Mouse (Mus musculus) ovary, postnatal 10 days (tissue): Measurements from ENCODE around the gene Rnps1.
"Not testable (repeated sequence)": the region's sequence is repeated elsewhere in the genome, so short reads cannot be mapped to it uniquely, and the experiment has no call there.

Source experiments
- DNase-seq: peaks from one replicate; pipeline ENCODE4 v3.0.0; 2022; ENCODE audit warnings: low spot score

Rnps1 gene

GRCm38 (mm10) chr17:24414230-24414976, at the start of gene Rnps1:
TSS of gene Rnps1 (plus strand) at chr17:24414565.
- peak; percentile 73 for DNase-seq

- DNase-seq = no peak
These were observed 48.5 kb upstream of the Rnps1 start for GRCm38 (mm10) chr17:24365863-24366262.

GRCm38 (mm10) chr17:24375094-24375712, 39.2 kb upstream of the Rnps1 start:
- DNase-seq = no peak

- no peak for DNase-seq
These were observed 38.5 kb upstream of the Rnps1 start for GRCm38 (mm10) chr17:24375886-24376285.

GRCm38 (mm10) chr17:24378496-24378895, 35.9 kb upstream of the Rnps1 start:
- DNase-seq = no peak

GRCm38 (mm10) chr17:24383789-24384188, 30.6 kb upstream of the Rnps1 start:
- no peak for DNase-seq

- no peak for DNase-seq
These were observed 25.7 kb upstream of the Rnps1 start for GRCm38 (mm10) chr17:24388711-24389110.

GRCm38 (mm10) chr17:24389865-24390264, 24.5 kb upstream of the Rnps1 start:
- DNase-seq = no peak

- DNase-seq = no peak
These were observed 23.2 kb upstream of the Rnps1 start for GRCm38 (mm10) chr17:24391149-24391548.

GRCm38 (mm10) chr17:24393527-24393926, 20.8 kb upstream of the Rnps1 start:
- no peak for DNase-seq

GRCm38 (mm10) chr17:24394456-24394855, 19.9 kb upstream of the Rnps1 start:
- no peak for DNase-seq

- no peak for DNase-seq
These were observed 12.0 kb upstream of the Rnps1 start for GRCm38 (mm10) chr17:24402371-24402770.

GRCm38 (mm10) chr17:24407116-24407803, 7.1 kb upstream of the Rnps1 start:
- no peak for DNase-seq

GRCm38 (mm10) chr17:24413557-24414211, 681 bp upstream of the Rnps1 start:
- no peak for DNase-seq

GRCm38 (mm10) chr17:24415011-24415410, 646 bp downstream of the Rnps1 start:
- no peak for DNase-seq

GRCm38 (mm10) chr17:24416051-24416652, 1.8 kb downstream of the Rnps1 start:
- no peak for DNase-seq

- DNase-seq = no peak
These were observed 8.7 kb downstream of the Rnps1 start for GRCm38 (mm10) chr17:24423114-24423513.

GRCm38 (mm10) chr17:24424489-24424888, 10.1 kb downstream of the Rnps1 start:
- DNase-seq = no peak

GRCm38 (mm10) chr17:24425326-24425725, 11.0 kb downstream of the Rnps1 start:
- DNase-seq = not testable (repeated sequence)

GRCm38 (mm10) chr17:24425905-24426304, 11.5 kb downstream of the Rnps1 start:
- no peak for DNase-seq

GRCm38 (mm10) chr17:24426471-24427169, 12.3 kb downstream of the Rnps1 start, which contains the start of gene Eci1:
TSS of gene Eci1 (plus strand) at chr17:24426641.
- peak; percentile 82 for DNase-seq
